Mouse (Mus musculus): Measurements from ENCODE around the gene Abtb1. TPM values are rescaled to one million over a fixed set of nuclear protein-coding genes. Genes with fewer than 3 reads are reported as not detected.
A peak's percentile ranks its signal among the peaks of the same experiment; 100 is the strongest.

The Abtb1 gene
- polyA plus RNA-seq, 1 experiment from 2014 or later: 26.7 TPM

DNA sequence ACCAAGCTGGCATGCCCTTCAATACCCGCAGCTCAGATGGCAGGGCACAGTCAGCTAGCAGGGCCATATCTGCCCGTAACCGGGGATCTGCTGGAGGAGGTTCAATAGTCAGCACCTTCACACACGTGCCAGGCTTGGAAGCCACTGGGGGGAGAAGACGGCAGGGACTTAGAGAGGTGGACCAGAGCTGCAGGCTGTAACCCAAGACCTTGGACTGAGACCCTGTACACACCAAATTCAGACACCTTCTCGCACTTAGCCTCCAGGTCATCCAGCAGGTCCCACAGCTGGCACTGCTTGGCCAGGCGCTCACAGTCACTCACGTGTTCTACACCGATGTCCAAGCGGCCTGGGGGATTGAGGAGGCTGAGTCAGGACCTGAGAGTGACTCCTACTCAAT lies 3.2 kb downstream of the Abtb1 start:
- Histone ChIP-seq H3K4me1 (replicated peaks; ENCODE audit: control insufficient read depth, insufficient read depth, low read length) (peaks cover 19% of the 10 kb centered on the region), H3K27ac (ENCODE audit: low read depth, low read length) (no peak overlapping the region), H3K36me3 (ENCODE audit: control insufficient read depth, insufficient read depth, low read length) (peaks cover 5% of the 10 kb centered on the region), H3K9ac (ENCODE audit: low read depth, low read length) (no peak overlapping the region), H3K4me2 (no peak overlapping the region), H3K4me3 (ENCODE audit: low read depth, low read length) (no peak overlapping the region), H3K27me3 (replicated peaks; ENCODE audit: control insufficient read depth, insufficient read depth, low read length) (no peaks in the 10 kb centered on the region), H3K9me3 (ENCODE audit: control insufficient read depth, low read length) (no peaks in the 10 kb centered on the region)
- DNase-seq (ENCODE audit: low spot score) (no peak), ATAC-seq (replicated peaks; ENCODE audit: low FRiP score) (no peak)
- 92% methylated on average over 10 of the region's 10 CpGs for WGBS

DNA sequence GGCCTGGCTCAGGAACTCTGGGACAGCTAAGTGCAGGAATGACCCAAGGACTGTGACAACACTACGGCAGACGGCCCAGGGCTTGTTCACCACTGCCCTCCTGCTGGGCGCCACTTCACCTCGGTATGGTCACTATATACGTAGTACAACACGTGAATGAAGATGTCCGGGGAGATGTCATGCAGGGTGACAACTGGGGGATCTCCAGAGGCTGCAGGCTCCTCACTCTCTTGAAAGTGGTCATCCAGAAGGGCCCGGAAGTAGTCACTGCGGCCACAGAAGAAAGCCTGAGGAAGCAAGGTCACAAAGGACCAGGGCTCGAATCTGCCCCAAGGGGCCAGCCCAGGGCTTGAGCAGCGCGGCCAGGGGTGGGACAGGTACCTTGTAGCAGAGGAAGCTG lies 3.8 kb downstream of the Abtb1 start:
- ATAC-seq (replicated peaks; ENCODE audit: low FRiP score) (no peak), DNase-seq (ENCODE audit: low spot score) (no peak)
- Histone ChIP-seq H3K36me3 (ENCODE audit: control insufficient read depth, insufficient read depth, low read length) (peaks cover 5% of the 10 kb centered on the region), H3K27ac (ENCODE audit: low read depth, low read length) (no peak overlapping the region), H3K4me1 (replicated peaks; ENCODE audit: control insufficient read depth, insufficient read depth, low read length) (peaks cover 18% of the 10 kb centered on the region), H3K4me3 (ENCODE audit: low read depth, low read length) (no peak overlapping the region), H3K9ac (ENCODE audit: low read depth, low read length) (no peak overlapping the region), H3K9me3 (ENCODE audit: control insufficient read depth, low read length) (no peaks in the 10 kb centered on the region), H3K4me2 (no peak overlapping the region), H3K27me3 (replicated peaks; ENCODE audit: control insufficient read depth, insufficient read depth, low read length) (no peaks in the 10 kb centered on the region)
- 89% methylated on average over 12 of the region's 12 CpGs for WGBS

DNA sequence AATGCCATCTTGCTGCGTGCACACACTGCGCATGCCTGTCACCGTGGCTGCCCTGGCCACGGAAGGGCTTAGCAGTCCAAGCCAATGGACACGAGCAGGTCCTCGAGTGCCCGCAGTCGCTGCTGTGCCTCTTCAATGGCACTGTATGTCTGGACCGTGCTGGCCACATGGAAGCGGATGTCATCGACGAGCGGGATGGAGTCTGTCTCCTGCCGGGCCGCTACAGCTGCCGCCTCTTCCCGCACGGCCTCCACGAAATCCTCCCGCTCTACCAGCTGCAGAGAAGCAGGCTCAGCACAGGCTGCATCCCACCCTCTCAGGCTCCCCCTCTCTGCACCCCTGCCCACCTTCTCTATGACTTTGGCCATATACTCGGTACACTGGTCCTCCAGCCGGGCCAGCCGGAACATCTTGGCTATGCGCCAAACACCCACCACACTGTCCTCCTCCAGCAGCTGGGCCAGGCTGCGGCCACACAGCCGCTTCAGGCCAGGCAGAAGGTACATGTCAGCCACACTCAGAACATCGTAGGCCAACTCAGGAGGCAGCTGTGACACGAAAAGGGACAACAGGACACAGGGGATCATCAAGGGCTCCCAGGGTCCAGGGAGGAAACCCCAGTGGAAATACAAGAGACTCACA lies 5.5 kb downstream of the Abtb1 start:
- H3K27ac ChIP-seq (ENCODE audit: low read depth, low read length): no peak overlapping the region
- H3K4me3 ChIP-seq (ENCODE audit: low read depth, low read length): no peak overlapping the region
- H3K27me3 ChIP-seq (replicated peaks; ENCODE audit: control insufficient read depth, insufficient read depth, low read length): no peaks in the 10 kb centered on the region
- WGBS: 93% methylated on average over 28 of the region's 28 CpGs
- no peaks in the 10 kb centered on the region for H3K9me3 ChIP-seq (ENCODE audit: control insufficient read depth, low read length)
- DNase-seq (ENCODE audit: low spot score) (no peak), ATAC-seq (replicated peaks; ENCODE audit: low FRiP score) (no peak)
- H3K9ac ChIP-seq (ENCODE audit: low read depth, low read length): no peak overlapping the region
- H3K4me1 ChIP-seq (replicated peaks; ENCODE audit: control insufficient read depth, insufficient read depth, low read length): peaks cover 18% of the 10 kb centered on the region
- H3K4me2 ChIP-seq: no peak overlapping the region
- peaks cover 5% of the 10 kb centered on the region for H3K36me3 ChIP-seq (ENCODE audit: control insufficient read depth, insufficient read depth, low read length)

DNA sequence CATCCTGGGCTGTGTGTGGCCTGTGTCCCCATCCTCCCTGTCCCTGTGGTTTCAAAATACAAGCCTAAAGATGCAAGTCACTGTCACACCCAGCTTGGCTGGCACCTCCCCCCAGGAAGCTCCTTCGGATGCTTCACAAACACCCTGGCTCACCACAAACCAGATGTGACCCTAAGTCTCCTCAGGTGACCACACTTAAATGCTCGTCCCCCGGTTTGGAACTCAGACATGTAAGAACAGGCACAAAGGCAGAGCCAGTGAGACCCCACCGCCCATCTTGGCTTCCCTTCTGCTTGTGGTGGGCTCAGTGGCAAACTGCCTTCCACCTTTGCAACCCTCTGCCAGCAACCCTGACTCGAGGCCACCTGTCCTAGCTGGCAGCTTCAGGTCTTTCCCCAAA lies 6.7 kb downstream of the Abtb1 start:
- Histone ChIP-seq H3K4me2 (no peak overlapping the region), H3K9me3 (ENCODE audit: control insufficient read depth, low read length) (no peaks in the 10 kb centered on the region), H3K36me3 (ENCODE audit: control insufficient read depth, insufficient read depth, low read length) (peaks cover 5% of the 10 kb centered on the region), H3K27ac (ENCODE audit: low read depth, low read length) (no peak overlapping the region), H3K27me3 (replicated peaks; ENCODE audit: control insufficient read depth, insufficient read depth, low read length) (no peaks in the 10 kb centered on the region), H3K4me1 (replicated peaks; ENCODE audit: control insufficient read depth, insufficient read depth, low read length) (peaks cover 9% of the 10 kb centered on the region), H3K4me3 (ENCODE audit: low read depth, low read length) (no peak overlapping the region), H3K9ac (ENCODE audit: low read depth, low read length) (no peak overlapping the region)
- 46% methylated on average over 5 of the region's 5 CpGs for WGBS
- no peak for DNase-seq (ENCODE audit: low spot score)
- peak; percentile 51; the same call in 1 of the 2 replicates for ATAC-seq (replicated peaks; ENCODE audit: low FRiP score)

DNA sequence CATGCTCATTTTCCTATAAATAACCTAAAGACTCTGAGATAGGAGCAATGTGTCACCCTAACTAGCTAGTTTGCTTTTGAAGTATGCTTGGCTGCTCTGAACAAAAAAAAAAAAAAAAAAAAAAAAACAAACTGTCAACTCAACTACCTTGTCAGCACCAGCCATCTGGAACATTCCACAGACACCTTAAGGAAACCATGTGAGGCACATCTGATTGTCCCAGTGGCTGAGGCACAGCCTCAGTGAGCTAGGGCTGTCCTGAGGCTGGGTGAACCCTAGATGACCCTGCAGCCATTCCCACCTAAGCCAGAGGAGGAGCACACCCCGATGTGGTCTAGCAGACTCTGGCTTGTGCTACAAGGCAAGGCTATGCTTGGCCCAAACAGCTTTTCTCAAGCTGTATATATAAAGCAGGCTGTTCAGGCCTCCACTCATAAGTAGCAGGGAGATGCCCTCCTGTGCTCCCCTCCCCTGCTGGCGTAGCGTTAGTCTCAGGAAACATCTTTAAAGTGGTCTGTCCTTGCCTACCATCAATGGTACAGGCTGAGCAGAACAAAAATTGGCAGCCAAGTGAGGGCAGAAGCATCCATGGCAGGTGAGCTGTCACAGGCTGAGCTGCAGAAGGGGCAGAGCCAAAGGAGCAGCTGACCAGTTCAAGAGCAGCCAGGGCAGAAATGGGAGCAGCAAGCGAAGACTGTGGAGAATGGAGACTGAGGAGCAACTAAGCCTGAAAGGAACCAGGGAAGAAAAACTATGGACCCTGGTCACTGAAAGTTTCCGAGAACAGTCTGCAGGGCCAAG lies 8.2 kb downstream of the Abtb1 start:
- 72% methylated on average over 5 of the region's 5 CpGs for WGBS
- no peaks in the 10 kb centered on the region for H3K27me3 ChIP-seq (replicated peaks; ENCODE audit: control insufficient read depth, insufficient read depth, low read length)
- H3K27ac ChIP-seq (ENCODE audit: low read depth, low read length): no peak overlapping the region
- no peak for DNase-seq (ENCODE audit: low spot score)
- no peak overlapping the region for H3K9ac ChIP-seq (ENCODE audit: low read depth, low read length)
- H3K4me1 ChIP-seq (replicated peaks; ENCODE audit: control insufficient read depth, insufficient read depth, low read length): peaks cover 9% of the 10 kb centered on the region
- no peak overlapping the region for H3K4me2 ChIP-seq
- H3K36me3 ChIP-seq (ENCODE audit: control insufficient read depth, insufficient read depth, low read length): peaks cover 5% of the 10 kb centered on the region
- no peaks in the 10 kb centered on the region for H3K9me3 ChIP-seq (ENCODE audit: control insufficient read depth, low read length)
- H3K4me3 ChIP-seq (ENCODE audit: low read depth, low read length): no peak overlapping the region
- no peak for ATAC-seq (replicated peaks; ENCODE audit: low FRiP score)

DNA sequence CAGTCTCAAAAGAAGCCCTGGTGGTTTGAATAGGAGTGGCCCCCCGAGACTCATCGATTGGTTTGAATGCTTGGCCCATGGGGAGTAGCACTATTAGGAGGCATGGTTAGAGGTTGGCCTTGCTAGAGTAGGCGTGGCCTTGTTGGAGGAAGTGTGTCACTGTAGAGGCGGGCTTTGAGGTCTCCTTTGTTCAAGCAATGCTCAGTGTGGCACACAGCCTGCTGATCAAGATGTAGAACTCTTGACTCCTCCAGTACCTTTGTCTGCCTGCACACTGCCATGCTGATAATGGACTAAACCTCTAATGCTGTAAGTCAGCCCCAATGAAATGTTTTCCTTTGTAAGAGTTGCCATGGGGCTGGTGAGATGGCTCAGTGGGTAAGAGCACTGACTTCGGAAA lies 9.1 kb downstream of the Abtb1 start:
- Histone ChIP-seq H3K27me3 (replicated peaks; ENCODE audit: control insufficient read depth, insufficient read depth, low read length) (no peaks in the 10 kb centered on the region), H3K4me1 (replicated peaks; ENCODE audit: control insufficient read depth, insufficient read depth, low read length) (peaks cover 9% of the 10 kb centered on the region), H3K9ac (ENCODE audit: low read depth, low read length) (no peak overlapping the region), H3K4me3 (ENCODE audit: low read depth, low read length) (no peak overlapping the region), H3K9me3 (ENCODE audit: control insufficient read depth, low read length) (no peaks in the 10 kb centered on the region), H3K27ac (ENCODE audit: low read depth, low read length) (no peak overlapping the region), H3K36me3 (ENCODE audit: control insufficient read depth, insufficient read depth, low read length) (peaks cover 2% of the 10 kb centered on the region; the same call in 1 of the 2 replicates), H3K4me2 (no peak overlapping the region)
- ATAC-seq (replicated peaks; ENCODE audit: low FRiP score): peak; percentile 52
- no peak for DNase-seq (ENCODE audit: low spot score)
- 70% methylated on average over 5 of the region's 5 CpGs for WGBS

DNA sequence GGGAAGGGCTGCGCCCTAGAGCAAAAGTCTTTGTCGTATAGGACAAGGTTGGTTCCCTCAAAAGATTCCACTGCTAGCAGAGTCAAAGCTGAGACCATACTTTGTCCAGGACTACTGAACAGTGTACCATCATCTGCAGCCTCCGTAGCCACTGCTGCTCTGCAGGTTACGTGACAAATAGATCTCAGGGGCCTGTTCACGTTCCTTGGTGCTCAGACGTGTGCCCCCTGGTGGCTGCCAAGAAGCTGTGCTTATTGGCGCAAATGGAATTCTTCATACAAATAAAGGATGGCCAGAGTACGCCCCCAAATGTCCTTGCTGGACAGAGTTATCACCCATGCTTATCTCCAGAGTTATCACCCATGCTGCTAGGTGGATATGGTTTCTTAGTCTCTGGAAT lies 10.3 kb downstream of the Abtb1 start:
- H3K27me3 ChIP-seq (replicated peaks; ENCODE audit: control insufficient read depth, insufficient read depth, low read length): no peaks in the 10 kb centered on the region
- DNase-seq (ENCODE audit: low spot score) (peak; percentile 55), ATAC-seq (replicated peaks; ENCODE audit: low FRiP score) (no peak)
- H3K9ac ChIP-seq (ENCODE audit: low read depth, low read length): no peak overlapping the region
- peaks cover 9% of the 10 kb centered on the region for H3K4me1 ChIP-seq (replicated peaks; ENCODE audit: control insufficient read depth, insufficient read depth, low read length)
- 33% methylated on average over 8 of the region's 8 CpGs for WGBS
- H3K9me3 ChIP-seq (ENCODE audit: control insufficient read depth, low read length): no peaks in the 10 kb centered on the region
- no peak overlapping the region for H3K27ac ChIP-seq (ENCODE audit: low read depth, low read length)
- no peaks in the 10 kb centered on the region for H3K36me3 ChIP-seq (ENCODE audit: control insufficient read depth, insufficient read depth, low read length)
- no peak overlapping the region for H3K4me3 ChIP-seq (ENCODE audit: low read depth, low read length)
- H3K4me2 ChIP-seq: no peak overlapping the region

DNA sequence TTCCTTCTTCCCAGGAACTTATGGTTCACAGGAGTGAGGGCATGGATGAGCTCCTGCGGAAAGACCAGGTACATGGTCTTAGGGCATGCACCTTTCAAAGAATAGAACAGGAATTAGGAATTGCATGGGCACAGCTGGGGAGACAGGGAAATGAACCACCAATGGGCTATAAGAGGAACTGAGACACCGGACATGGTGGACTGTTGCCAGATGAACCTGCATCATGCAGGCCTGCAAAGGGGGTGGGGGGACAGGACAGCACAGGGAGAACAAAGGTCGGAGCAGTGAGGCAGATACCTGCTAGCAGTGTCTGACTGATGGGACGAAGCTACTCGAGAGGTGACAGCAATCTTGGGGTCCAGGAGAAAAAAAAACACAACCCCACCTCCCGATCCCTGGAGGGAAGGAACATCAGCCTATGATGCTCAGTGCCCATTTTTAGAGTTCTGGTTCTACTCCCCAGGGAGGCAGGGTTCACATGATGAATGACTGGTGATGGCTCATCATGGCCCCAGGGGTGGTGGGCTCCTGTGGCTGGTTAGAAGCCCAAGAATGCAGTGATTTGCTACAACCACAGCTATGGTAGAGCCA lies 11.6 kb downstream of the Abtb1 start:
- Histone ChIP-seq H3K4me1 (replicated peaks; ENCODE audit: control insufficient read depth, insufficient read depth, low read length) (peaks cover 7% of the 10 kb centered on the region), H3K4me2 (no peak overlapping the region), H3K9ac (ENCODE audit: low read depth, low read length) (no peak overlapping the region), H3K36me3 (ENCODE audit: control insufficient read depth, insufficient read depth, low read length) (no peaks in the 10 kb centered on the region), H3K9me3 (ENCODE audit: control insufficient read depth, low read length) (no peaks in the 10 kb centered on the region), H3K4me3 (ENCODE audit: low read depth, low read length) (no peak overlapping the region), H3K27ac (ENCODE audit: low read depth, low read length) (no peak overlapping the region), H3K27me3 (replicated peaks; ENCODE audit: control insufficient read depth, insufficient read depth, low read length) (no peaks in the 10 kb centered on the region)
- no peak for ATAC-seq (replicated peaks; ENCODE audit: low FRiP score)
- WGBS: 79% methylated on average over 6 of the region's 6 CpGs
- no peak for DNase-seq (ENCODE audit: low spot score)
